Mouse (Mus musculus) C2C12 (cell line): ENCODE data around the gene Itpkb. TPM values are rescaled to one million over a fixed set of nuclear protein-coding genes. Genes with fewer than 3 reads are reported as not detected.

Experiments used
- H3K27me3 ChIP-seq: one replicate; pipeline ENCODE4 v1.6.1; 2011; ENCODE audit not compliant: control insufficient read depth, insufficient read depth, insufficient read length
- H3K36me3 ChIP-seq: one replicate; pipeline ENCODE4 v1.6.1; 2011; ENCODE audit not compliant: control insufficient read depth, insufficient read depth
- H3K4me3 ChIP-seq: one replicate; pipeline ENCODE4 v1.5.1; 2011; ENCODE audit warnings: mild to moderate bottlenecking, control low read depth; ENCODE audit not compliant: poor library complexity, insufficient read depth, severe bottlenecking
- H3K79me2 ChIP-seq: one replicate; pipeline ENCODE4 v1.6.1; 2011; ENCODE audit not compliant: control insufficient read depth, insufficient read depth
- H3K79me3 ChIP-seq: one replicate; pipeline ENCODE4 v1.6.1; 2011; ENCODE audit warnings: low read depth, control low read depth
- H3ac ChIP-seq: one replicate; pipeline ENCODE3; 2011; ENCODE audit warnings: low read depth; ENCODE audit not compliant: control insufficient read depth, insufficient read length
- CEBPB ChIP-seq: IDR thresholded peaks from one replicate; pipeline ENCODE4 v1.6.1; 2011; ENCODE audit warnings: low read depth, mild to moderate bottlenecking, control low read depth, moderate library complexity
- CTCF ChIP-seq: IDR thresholded peaks from one replicate; pipeline ENCODE4 v1.5.1; 2011; ENCODE audit not compliant: control insufficient read depth, insufficient read depth, insufficient read length
- FOSL1 ChIP-seq: IDR thresholded peaks from one replicate; pipeline ENCODE4 v1.8.0; 2011; ENCODE audit warnings: mild to moderate bottlenecking, low read length; ENCODE audit not compliant: poor library complexity, insufficient read depth, severe bottlenecking
- MAX ChIP-seq: IDR thresholded peaks from one replicate; pipeline ENCODE4 v1.6.1; 2011; ENCODE audit warnings: mild to moderate bottlenecking, control low read depth
- MYOD1 ChIP-seq: IDR thresholded peaks from one replicate; pipeline ENCODE4 v1.6.1; 2011; ENCODE audit warnings: low read depth; ENCODE audit not compliant: control insufficient read depth, insufficient read length
- MYOG ChIP-seq: IDR thresholded peaks from one replicate; pipeline ENCODE4 v1.6.1; 2011; ENCODE audit not compliant: control insufficient read depth, insufficient read length; ENCODE audit errors: extremely low read depth
- USF1 ChIP-seq: IDR thresholded peaks from one replicate; pipeline ENCODE4 v1.6.1; 2011; ENCODE audit warnings: low read depth, mild to moderate bottlenecking, control low read depth, moderate library complexity
- polyA plus RNA-seq: library from polyadenylated mRNA; unstranded; fragments of >200 nt; fragmentation: generic; extraction: Trizol; gene quantifications from one replicate; pipeline ENCODE4 v1.2.1, GENCODE M21; 2012; ENCODE audit warnings: missing spikeins

Gene Itpkb
- polyA plus RNA-seq, 1 experiment = 1.1 TPM

DNA sequence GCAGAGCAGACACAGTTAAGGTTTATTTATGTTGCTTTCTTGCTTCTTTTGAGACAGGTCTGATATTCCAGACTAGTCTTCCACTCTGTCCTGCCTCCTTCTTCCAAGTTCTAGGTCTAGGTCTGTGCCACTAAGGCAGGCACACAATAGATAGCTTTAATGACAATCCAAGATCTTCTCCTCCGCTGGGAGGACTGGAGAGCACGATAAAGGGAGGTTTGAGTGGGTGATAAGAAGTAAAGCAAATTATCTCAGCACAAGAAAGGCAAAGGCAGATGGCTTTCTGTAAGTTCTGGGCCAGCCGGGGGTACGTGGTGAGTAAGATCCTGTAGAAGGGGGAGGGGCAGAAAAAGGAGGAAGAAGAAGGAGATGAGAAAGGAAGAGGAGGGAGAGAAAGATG is 12.8 kb upstream of the Itpkb start:
- no peak for TF ChIP-seq MYOD1
- no peak for TF ChIP-seq FOSL1
- TF ChIP-seq CTCF = no peak
- TF ChIP-seq USF1 = no peak
- TF ChIP-seq MYOG = no peak
- no peak for TF ChIP-seq MAX
- TF ChIP-seq CEBPB = no peak
- Histone ChIP-seq H3ac (no peak overlapping the region), H3K79me3 (no peaks in the 10 kb centered on the region), H3K36me3 (no peaks in the 10 kb centered on the region), H3K4me3 (no peak overlapping the region), H3K79me2 (no peaks in the 10 kb centered on the region), H3K27me3 (peaks cover 3% of the 10 kb centered on the region)

DNA sequence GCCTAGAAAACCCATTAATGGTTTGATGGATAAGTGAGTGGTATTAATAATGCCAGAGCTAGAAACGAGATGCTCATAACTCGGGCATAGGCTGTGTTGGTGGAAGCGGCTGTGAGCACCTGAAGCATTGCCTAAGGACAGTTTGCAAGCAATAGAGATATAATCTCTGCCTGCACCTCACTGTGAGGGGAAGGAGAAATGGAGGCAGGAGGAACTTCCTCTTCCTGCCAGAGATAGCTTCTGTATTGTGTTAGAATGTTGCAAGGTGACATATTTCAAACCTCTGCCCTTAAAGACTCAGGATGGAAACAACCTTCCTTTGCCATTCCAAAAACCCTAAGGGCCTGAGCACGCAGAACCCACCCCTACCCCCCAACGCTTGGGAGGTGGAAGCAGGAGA is 11.9 kb upstream of the Itpkb start:
- TF ChIP-seq MYOD1 = no peak
- no peak for TF ChIP-seq FOSL1
- no peak for TF ChIP-seq USF1
- TF ChIP-seq CEBPB = no peak
- TF ChIP-seq MAX = no peak
- TF ChIP-seq CTCF = no peak
- no peak for TF ChIP-seq MYOG
- H3K79me3 ChIP-seq = no peaks in the 10 kb centered on the region
- no peak overlapping the region for H3K4me3 ChIP-seq
- no peaks in the 10 kb centered on the region for H3K36me3 ChIP-seq
- peaks cover 3% of the 10 kb centered on the region for H3K27me3 ChIP-seq
- H3K79me2 ChIP-seq = no peaks in the 10 kb centered on the region
- no peak overlapping the region for H3ac ChIP-seq

DNA sequence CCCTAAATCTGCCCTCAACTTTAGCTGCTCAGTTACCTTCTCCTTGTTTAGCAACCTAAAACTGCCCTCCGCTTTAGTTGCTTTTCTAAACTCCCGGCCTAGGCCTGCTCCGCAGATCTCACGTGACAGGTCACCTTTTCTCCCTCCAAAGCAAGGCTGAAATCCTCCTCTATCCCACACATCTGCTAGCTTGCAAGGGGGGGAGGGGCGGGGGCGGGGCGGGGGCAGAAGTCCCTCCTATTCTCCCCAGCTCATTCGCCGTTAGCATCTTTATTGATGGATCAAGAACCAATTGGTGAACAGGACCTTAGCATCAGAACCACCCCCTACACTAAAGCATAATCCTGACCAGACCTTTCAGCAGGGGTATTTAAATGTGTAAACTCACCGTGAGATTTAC is 10.4 kb upstream of the Itpkb start:
- Histone ChIP-seq H3K36me3 (no peaks in the 10 kb centered on the region), H3K79me3 (no peaks in the 10 kb centered on the region), H3K79me2 (no peaks in the 10 kb centered on the region), H3ac (no peak overlapping the region), H3K4me3 (no peak overlapping the region), H3K27me3 (peaks cover 3% of the 10 kb centered on the region)
- no peak for TF ChIP-seq CEBPB
- TF ChIP-seq MYOD1 = no peak
- no peak for TF ChIP-seq MAX
- TF ChIP-seq MYOG = no peak
- TF ChIP-seq CTCF = no peak
- no peak for TF ChIP-seq USF1
- TF ChIP-seq FOSL1 = no peak

DNA sequence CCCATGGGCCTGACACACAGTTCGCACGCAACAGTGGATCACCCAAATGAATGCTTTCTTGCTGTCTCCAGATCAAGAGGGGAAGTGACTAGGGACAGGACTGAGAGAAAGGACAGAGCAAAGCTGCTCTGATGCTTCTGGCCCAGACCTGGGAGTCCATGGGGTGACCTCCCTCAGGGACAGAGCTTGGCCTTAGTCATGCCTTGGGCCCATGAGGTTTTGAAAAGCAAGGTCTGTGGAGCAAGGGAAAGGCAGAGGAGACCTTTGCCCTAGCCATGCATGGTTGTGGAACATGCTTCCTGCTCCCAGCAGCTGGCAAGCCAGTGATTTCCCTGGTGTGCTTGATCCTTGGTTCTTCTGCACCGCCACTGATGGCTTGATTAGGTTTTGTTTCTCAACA is 7.4 kb upstream of the Itpkb start:
- Histone ChIP-seq H3K4me3 (no peak overlapping the region), H3K79me3 (no peaks in the 10 kb centered on the region), H3ac (no peak overlapping the region), H3K36me3 (no peaks in the 10 kb centered on the region), H3K27me3 (peaks cover 3% of the 10 kb centered on the region), H3K79me2 (no peaks in the 10 kb centered on the region)
- TF ChIP-seq MYOD1 (no peak), MAX (no peak), USF1 (no peak), MYOG (no peak), FOSL1 (no peak), CTCF (no peak)

- Histone ChIP-seq H3K27me3 (peaks cover 3% of the 10 kb centered on the region), H3ac (no peak overlapping the region), H3K79me3 (no peaks in the 10 kb centered on the region), H3K79me2 (no peaks in the 10 kb centered on the region), H3K36me3 (no peaks in the 10 kb centered on the region), H3K4me3 (no peak overlapping the region)
- TF ChIP-seq MYOG (no peak), CTCF (no peak), USF1 (no peak), CEBPB (no peak)
Measured at GRCm38 (mm10) chr1:180323491-180323890, 6.8 kb upstream of the Itpkb start.

GRCm38 (mm10) chr1:180324271-180324670 is 6.0 kb upstream of the Itpkb start:
- TF ChIP-seq MYOG = no peak
- no peak for TF ChIP-seq USF1
- peaks cover 3% of the 10 kb centered on the region for H3K27me3 ChIP-seq
- no peaks in the 10 kb centered on the region for H3K36me3 ChIP-seq
- no peak overlapping the region for H3ac ChIP-seq
- no peaks in the 10 kb centered on the region for H3K79me3 ChIP-seq
- no peak overlapping the region for H3K4me3 ChIP-seq
- no peaks in the 10 kb centered on the region for H3K79me2 ChIP-seq
